Mouse (Mus musculus) CH12.LX (cell line): ENCODE results near the gene Rims1. TPM values are rescaled to one million over a fixed set of nuclear protein-coding genes. Genes with fewer than 3 reads are reported as not detected.

Experiments
- DNase-seq: peaks from one replicate; pipeline ENCODE4 v3.0.0-alpha.2; 2013; ENCODE audit errors: extremely low read depth
- H3K27ac ChIP-seq: 2 replicates; pipeline ENCODE4 v1.5.1; 2012; ENCODE audit warnings: low read depth, mild to moderate bottlenecking, control low read depth, moderate library complexity; ENCODE audit not compliant: insufficient read depth
- H3K27me3 ChIP-seq: replicated peaks from 2 replicates; pipeline ENCODE3; 2012; ENCODE audit warnings: inconsistent platforms
- H3K36me3 ChIP-seq, 2 experiments: replicated peaks in 1 of 2; 2 replicates each; pipeline versions ENCODE3 to v1.6.1; 2012; ENCODE audit warnings: inconsistent platforms in 1 of 2, low read length in 1 of 2, mild to moderate bottlenecking in 1 of 2, mixed read lengths in 1 of 2, moderate library complexity in 1 of 2; ENCODE audit not compliant: control insufficient read depth in 1 of 2, insufficient read depth in 1 of 2
- H3K4me1 ChIP-seq, 2 experiments: 2 replicates each; pipeline ENCODE4 v1.6.1; 2012; ENCODE audit warnings: inconsistent platforms in 1 of 2, moderate library complexity in 1 of 2; ENCODE audit not compliant: insufficient read depth in 2 of 2, control insufficient read depth in 1 of 2
- H3K4me2 ChIP-seq: 2 replicates; pipeline ENCODE4 v1.6.1; 2012; ENCODE audit warnings: low read depth, mild to moderate bottlenecking, control low read depth; ENCODE audit not compliant: poor library complexity, insufficient read depth, severe bottlenecking
- H3K4me3 ChIP-seq, 3 experiments: fragments of 150-350 bp in 1 of 3; sonication (generic) in 1 of 3; replicated peaks in 1 of 3; 2 replicates each; pipeline versions ENCODE3 to v1.5.1; 2011 to 2012; ENCODE audit warnings: low read depth in 2 of 3, low read length in 2 of 3, mild to moderate bottlenecking in 2 of 3, moderate library complexity in 2 of 3, control low read depth in 1 of 3, improper control_type of control experiment in 1 of 3, inconsistent platforms in 1 of 3, mixed read lengths in 1 of 3; ENCODE audit not compliant: poor library complexity in 1 of 3
- H3K79me2 ChIP-seq: replicated peaks from 2 replicates; pipeline ENCODE4 v1.6.1; 2012; ENCODE audit warnings: mild to moderate bottlenecking, moderate library complexity; ENCODE audit not compliant: control insufficient read depth, poor library complexity, insufficient read depth, severe bottlenecking; ENCODE audit errors: extremely low read depth
- H3K9ac ChIP-seq: 2 replicates; pipeline ENCODE4 v1.6.1; 2012; ENCODE audit warnings: low read depth, mild to moderate bottlenecking, control low read depth, moderate library complexity; ENCODE audit not compliant: insufficient read depth
- H3K9me3 ChIP-seq: replicated peaks from 2 replicates; pipeline ENCODE3; 2012; ENCODE audit warnings: low read length, inconsistent platforms, mixed read lengths
- BHLHE40 ChIP-seq: IDR thresholded peaks from 2 replicates; pipeline ENCODE4 v1.6.1; 2011; ENCODE audit warnings: mild to moderate bottlenecking, low read depth, low read length, improper control_type of control experiment
- CHD2 ChIP-seq: IDR thresholded peaks from 2 replicates; pipeline ENCODE4 v1.6.1; 2011; ENCODE audit warnings: low read length, improper control_type of control experiment
- E2F4 ChIP-seq: IDR thresholded peaks from 2 replicates; pipeline ENCODE4 v1.6.1; 2011; ENCODE audit warnings: low read depth, low read length, improper control_type of control experiment; ENCODE audit not compliant: insufficient replicate concordance
- EP300 ChIP-seq: IDR thresholded peaks from 2 replicates; pipeline ENCODE4 v1.6.1; 2011; ENCODE audit warnings: low read length, improper control_type of control experiment
- ETS1 ChIP-seq: conservative IDR thresholded peaks from 2 replicates; pipeline ENCODE4 v1.6.1; 2012; ENCODE audit warnings: low read depth, mild to moderate bottlenecking, inconsistent platforms, low read length, improper control_type of control experiment, moderate library complexity
- GABPA ChIP-seq: IDR thresholded peaks from 2 replicates; pipeline ENCODE4 v1.6.1; 2012; ENCODE audit warnings: low read depth, low read length, improper control_type of control experiment, inconsistent platforms; ENCODE audit not compliant: insufficient replicate concordance
- IRF4 ChIP-seq: IDR thresholded peaks from 2 replicates; pipeline ENCODE4 v1.6.1; 2014; ENCODE audit warnings: low read depth, mild to moderate bottlenecking, inconsistent platforms, low read length, improper control_type of control experiment
- JUN ChIP-seq: IDR thresholded peaks from 2 replicates; pipeline ENCODE4 v1.6.1; 2011; ENCODE audit warnings: low read depth, mild to moderate bottlenecking, low read length, improper control_type of control experiment, moderate library complexity; ENCODE audit not compliant: insufficient read depth
- JUND ChIP-seq: conservative IDR thresholded peaks from 2 replicates; pipeline ENCODE4 v1.6.1; 2011; ENCODE audit warnings: low read depth, low read length, improper control_type of control experiment
- MAFK ChIP-seq: IDR thresholded peaks from 2 replicates; pipeline ENCODE4 v1.6.1; 2011; ENCODE audit warnings: low read length, improper control_type of control experiment; ENCODE audit not compliant: insufficient replicate concordance
- MEF2A ChIP-seq: IDR thresholded peaks from 2 replicates; pipeline ENCODE4 v1.6.1; 2014; ENCODE audit warnings: low read depth, mild to moderate bottlenecking, inconsistent platforms, low read length, improper control_type of control experiment, borderline replicate concordance
- MXI1 ChIP-seq: IDR thresholded peaks from 2 replicates; pipeline ENCODE4 v1.6.1; 2011; ENCODE audit warnings: mild to moderate bottlenecking, low read depth, low read length, improper control_type of control experiment
- MYC ChIP-seq: IDR thresholded peaks from 2 replicates; pipeline ENCODE4 v1.6.1; 2011; ENCODE audit warnings: low read depth, mild to moderate bottlenecking, improper control_type of control experiment, low read length
- NELFE ChIP-seq: IDR thresholded peaks from 2 replicates; pipeline ENCODE4 v1.6.1; 2011; ENCODE audit warnings: low read depth, low read length, improper control_type of control experiment
- POLR2A ChIP-seq: IDR thresholded peaks from 2 replicates; pipeline ENCODE4 v1.6.1; 2011; ENCODE audit warnings: low read depth, mild to moderate bottlenecking, improper control_type of control experiment, low read length
- POLR2AphosphoS2 ChIP-seq: IDR thresholded peaks from 2 replicates; pipeline ENCODE4 v1.6.1; 2011; ENCODE audit warnings: low read depth, low read length, improper control_type of control experiment
- RCOR1 ChIP-seq: conservative IDR thresholded peaks from 2 replicates; pipeline ENCODE4 v1.6.1; 2012; ENCODE audit warnings: low read depth, mild to moderate bottlenecking, inconsistent platforms, low read length, improper control_type of control experiment
- SMC3 ChIP-seq: IDR thresholded peaks from 2 replicates; pipeline ENCODE4 v1.6.1; 2011; ENCODE audit warnings: low read depth, low read length, improper control_type of control experiment
- TCF12 ChIP-seq: IDR thresholded peaks from 2 replicates; pipeline ENCODE4 v1.6.1; 2014; ENCODE audit warnings: low read depth, mild to moderate bottlenecking, inconsistent platforms, low read length, improper control_type of control experiment
- USF2 ChIP-seq: conservative IDR thresholded peaks from 2 replicates; pipeline ENCODE4 v1.6.1; 2011; ENCODE audit warnings: low read depth, low read length, improper control_type of control experiment
- ZC3H11A ChIP-seq: IDR thresholded peaks from 2 replicates; pipeline ENCODE4 v1.6.1; 2012; ENCODE audit warnings: low read depth, mild to moderate bottlenecking, inconsistent platforms, low read length, improper control_type of control experiment
- ZKSCAN1 ChIP-seq: IDR thresholded peaks from 2 replicates; pipeline ENCODE4 v1.6.1; 2012; ENCODE audit warnings: low read depth, inconsistent platforms, low read length, improper control_type of control experiment, borderline replicate concordance
- ZNF384 ChIP-seq: IDR thresholded peaks from 2 replicates; pipeline ENCODE4 v1.6.1; 2012; ENCODE audit warnings: low read depth, low read length, improper control_type of control experiment, inconsistent platforms
- dilution Hi-C: fragments of 300-500 bp; cut with MboI; formaldehyde crosslinking; loops from 2 replicates; pipeline ENCODE4 v1.14.3; 2020; ENCODE audit warnings: low sequenced_read_pairs; ENCODE audit not compliant: extremely low pct_unique_long_range_greater_than_20kb, extremely low pct_ligation_motif_present
- in situ Hi-C: fragments of 300-500 bp; cut with MboI; formaldehyde crosslinking; loops from 3 replicates; pipeline ENCODE4 v1.14.3; 2019; ENCODE audit warnings: low sequenced_read_pairs, low pct_ligation_motif_present, low pct_unique_long_range_greater_than_20kb, mixed read lengths
- polyA plus RNA-seq: library from polyadenylated mRNA; unstranded; fragments of >175 nt; gene quantifications from 2 replicates; pipeline ENCODE4 v1.2.1, GENCODE M21; 2012; ENCODE audit warnings: low read depth; ENCODE audit not compliant: insufficient read length
- total RNA-seq, 2 experiments: library from RNA; depleted of rRNA; stranded (reverse); fragments of 300-350 nt in 1 of 2; fragments of >200 nt in 1 of 2; gene quantifications; 2 replicates each; pipeline ENCODE4 v1.2.3; 2012 to 2014

The Rims1 gene
- total and polyA plus RNA-seq, 3 experiments, result not detected

GRCm38 (mm10) chr1:22306519-22306918, 499.3 kb downstream of the Rims1 start:
- H3K79me2 ChIP-seq, result no peaks in the 10 kb centered on the region
- TF ChIP-seq E2F4 (no peak), MAFK (no peak), BHLHE40 (no peak), GABPA (no peak), CHD2 (no peak), EP300 (no peak), JUN (no peak), MEF2A (no peak), SMC3 (no peak), TCF12 (no peak), JUND (no peak), POLR2A (no peak), MXI1 (no peak), RCOR1 (no peak), USF2 (no peak), ETS1 (no peak), MYC (no peak)
- H3K36me3 ChIP-seq, result no peaks in the 10 kb centered on the region
- H3K9me3 ChIP-seq, result no peaks in the 10 kb centered on the region
- no peak overlapping the region for H3K27ac ChIP-seq
- H3K27me3 ChIP-seq, result no peaks in the 10 kb centered on the region
- H3K4me2 ChIP-seq, result no peak overlapping the region
- in situ Hi-C loops, result no loop called here
- no peaks in the 10 kb centered on the region for H3K4me1 ChIP-seq
- no peak for DNase-seq
- H3K4me3 ChIP-seq, result no peak overlapping the region
- dilution Hi-C loops, result no loop called here
- no peak overlapping the region for H3K9ac ChIP-seq

- no peak for TF ChIP-seq POLR2AphosphoS2
- TF ChIP-seq IRF4, result no peak
- no peak for TF ChIP-seq ZC3H11A
- TF ChIP-seq CHD2, result no peak
- TF ChIP-seq MYC, result no peak
- no peak for TF ChIP-seq ZKSCAN1
- TF ChIP-seq ZNF384, result no peak
- TF ChIP-seq NELFE, result no peak
- TF ChIP-seq, all 38 proteins: peak for 0
- Histone ChIP-seq H3K4me1 (no peaks in the 10 kb centered on the region), H3K4me3 (no peak overlapping the region), H3K79me2 (no peaks in the 10 kb centered on the region), H3K4me2 (no peak overlapping the region), H3K27ac (no peak overlapping the region), H3K9ac (no peak overlapping the region), H3K9me3 (no peaks in the 10 kb centered on the region), H3K36me3 (no peaks in the 10 kb centered on the region), H3K27me3 (no peaks in the 10 kb centered on the region)
- dilution Hi-C loops (no loop called here), in situ Hi-C loops (no loop called here)
- no peak for DNase-seq
Observed at GRCm38 (mm10) chr1:22305932-22306331, 499.9 kb downstream of the Rims1 start.
